Mouse (Mus musculus): ENCODE results near the gene Cd99l2.

GRCm38 (mm10) chrX:71534102-71534501 lies 41.5 kb upstream of the Cd99l2 start:
- TF ChIP-seq CTCF (IDR thresholded peaks at IDR 0.05; ENCODE audit: control insufficient read depth, insufficient read depth, insufficient replicate concordance, low read depth, low read length) (no peak), POLR2A (IDR thresholded peaks at IDR 0.05; ENCODE audit: control insufficient read depth, low read depth, low read length) (no peak)
